Mouse (Mus musculus) CD8-positive naive resting alpha-beta T cell, adult 2 months (primary cell): ENCODE results near the gene Slfn4.
A peak's percentile ranks its signal among the peaks of the same experiment; 100 is the strongest.
"Not testable (repeated sequence)": the region's sequence is repeated elsewhere in the genome, so short reads cannot be mapped to it uniquely, and the experiment has no call there.

Source experiments
- DNase-seq, 2 experiments: peaks; one replicate each; pipeline ENCODE4 v3.0.0; 2022; ENCODE audit warnings: low read depth in 2 of 2, low spot score in 2 of 2

The Slfn4 gene

GRCm38 (mm10) chr11:83174948-83175539, at the start of gene Slfn4:
Gene Slfn4, plus strand, starts transcription at chr11:83175186.
- DNase-seq: no peak

- DNase-seq: not testable (repeated sequence)
Measured at GRCm38 (mm10) chr11:83125633-83126032, 49.4 kb upstream of the Slfn4 start.

GRCm38 (mm10) chr11:83137253-83137652, 37.7 kb upstream of the Slfn4 start:
- not testable (repeated sequence) for DNase-seq

GRCm38 (mm10) chr11:83148939-83149338, 26.0 kb upstream of the Slfn4 start:
- DNase-seq: not testable (repeated sequence)

- peak; percentile 57 to 70 for DNase-seq
Measured at GRCm38 (mm10) chr11:83191134-83191893, 16.3 kb downstream of the Slfn4 start, which contains the start of gene Slfn3. Gene Slfn3, plus strand, starts transcription at chr11:83191330.

- DNase-seq: peak; percentile 10 to 42
Measured at GRCm38 (mm10) chr11:83192001-83192400, 17.0 kb downstream of the Slfn4 start.

- DNase-seq: no peak
Measured at GRCm38 (mm10) chr11:83205002-83205401, 30.0 kb downstream of the Slfn4 start.

GRCm38 (mm10) chr11:83216119-83216518, 41.1 kb downstream of the Slfn4 start:
- no peak for DNase-seq

- DNase-seq: no peak
Measured at GRCm38 (mm10) chr11:83221328-83221877, 46.4 kb downstream of the Slfn4 start.

- DNase-seq: peak; percentile 11 to 28
Measured at GRCm38 (mm10) chr11:83223367-83223766, 48.4 kb downstream of the Slfn4 start.

GRCm38 (mm10) chr11:83223793-83224192, 48.8 kb downstream of the Slfn4 start:
- peak in 1 of 2 experiments; percentile 10 for DNase-seq

- DNase-seq: peak; percentile 65 to 74
Measured at GRCm38 (mm10) chr11:83224217-83224616, 49.2 kb downstream of the Slfn4 start.

GRCm38 (mm10) chr11:83224750-83225149, 49.8 kb downstream of the Slfn4 start:
- DNase-seq: peak in 1 of 2 experiments; percentile 3

- no peak for DNase-seq
Measured at GRCm38 (mm10) chr11:83225371-83225960, 50.5 kb downstream of the Slfn4 start.

- DNase-seq: no peak
Measured at GRCm38 (mm10) chr11:83227926-83228723, 53.1 kb downstream of the Slfn4 start.

- DNase-seq: peak; percentile 19 to 39
Measured at GRCm38 (mm10) chr11:83230966-83231365, 56.0 kb downstream of the Slfn4 start.

- not testable (repeated sequence) for DNase-seq
Measured at GRCm38 (mm10) chr11:83233621-83234020, 58.6 kb downstream of the Slfn4 start.

GRCm38 (mm10) chr11:83237390-83237789, 62.4 kb downstream of the Slfn4 start:
- DNase-seq: not testable (repeated sequence)

GRCm38 (mm10) chr11:83238389-83238788, 63.4 kb downstream of the Slfn4 start:
- DNase-seq: no peak

- no peak for DNase-seq
Measured at GRCm38 (mm10) chr11:83239811-83240210, 64.8 kb downstream of the Slfn4 start.
